Mouse (Mus musculus) kidney, postnatal 0 days (tissue): Measurements from ENCODE around the gene Myo3a. TPM values are rescaled to one million over a fixed set of nuclear protein-coding genes. Genes with fewer than 3 reads are reported as not detected.
A peak's percentile ranks its signal among the peaks of the same experiment; 100 is the strongest.

ENCODE experiments used
- ATAC-seq: fragments of 200-750 bp; cut with Nextera tagmentation; replicated peaks from 2 replicates; pipeline ENCODE4 v1.8.0; 2017; ENCODE audit warnings: low read depth, moderate number of reproducible peaks, moderate TSS enrichment, moderate library complexity; ENCODE audit not compliant: low FRiP score
- DNase-seq: peaks from one replicate; pipeline ENCODE4 v3.0.0-alpha.2; 2016; ENCODE audit warnings: low spot score
- H3K27ac ChIP-seq: fragments of 300-500 bp; sonication (generic); 2 replicates; pipeline ENCODE4 v1.5.1; 2014; ENCODE audit warnings: mild to moderate bottlenecking
- H3K27me3 ChIP-seq: fragments of 300-500 bp; sonication (generic); 2 replicates; pipeline ENCODE4 v1.6.1; 2014; ENCODE audit warnings: low read length, mixed read lengths; ENCODE audit not compliant: insufficient read depth
- H3K36me3 ChIP-seq: fragments of 300-500 bp; sonication (generic); 2 replicates; pipeline ENCODE4 v1.6.1; 2014; ENCODE audit warnings: low read length, mixed read lengths; ENCODE audit not compliant: insufficient read depth
- H3K4me1 ChIP-seq: fragments of 300-500 bp; sonication (generic); replicated peaks from 2 replicates; pipeline ENCODE4 v1.6.1; 2014; ENCODE audit warnings: antibody characterized with exemption, low read length, mixed read lengths; ENCODE audit not compliant: insufficient read depth
- H3K4me2 ChIP-seq: fragments of 300-500 bp; sonication (generic); 2 replicates; pipeline ENCODE4 v1.6.1; 2014; ENCODE audit warnings: mild to moderate bottlenecking, low read length, moderate library complexity, mixed read lengths
- H3K4me3 ChIP-seq: fragments of 300-500 bp; sonication (generic); replicated peaks from 2 replicates; pipeline ENCODE4 v1.5.1; 2014; ENCODE audit warnings: low read depth, low read length
- H3K9ac ChIP-seq: fragments of 300-500 bp; sonication (generic); 2 replicates; pipeline ENCODE4 v1.6.1; 2014; ENCODE audit warnings: low read depth, low read length
- H3K9me3 ChIP-seq: fragments of 300-500 bp; sonication (generic); replicated peaks from 2 replicates; pipeline ENCODE4 v1.6.1; 2016; ENCODE audit warnings: low read length, inconsistent platforms, mixed read lengths
- CTCF ChIP-seq: IDR thresholded peaks from 2 replicates; pipeline ENCODE4 v1.5.1; 2016; ENCODE audit warnings: antibody characterized with exemption, low read depth, mild to moderate bottlenecking, moderate library complexity
- WGBS: fragments of 180-500 bp; shearing (Covaris S2); extraction: QIAGEN DNeasy Blood & Tissue Kit; methylation state at CpG from one replicate; pipeline ENCODE4 v1.1.7; 2014; 5-methylcytosine and 5-hydroxymethylcytosine counted together
- polyA plus RNA-seq: library from polyadenylated mRNA; unstranded; fragments of >200 nt; fragmentation: Nextera tagmentation; extraction: Ambion mirVana; gene quantifications from 2 replicates; pipeline ENCODE4 v1.2.1, GENCODE M21; 2015

The Myo3a gene
- polyA plus RNA-seq: 0.08 and 0.12 TPM in 2 replicates

- Histone ChIP-seq H3K4me1 (no peaks in the 10 kb centered on the region), H3K4me3 (peak within 1 kb of the TSS; percentile 12), H3K36me3 (no peaks in the 10 kb centered on the region), H3K27me3 (no peaks in the 10 kb centered on the region), H3K4me2 (peak within 1 kb of the TSS; percentile 36), H3K27ac (no peak within 1 kb of the TSS), H3K9me3 (no peaks in the 10 kb centered on the region), H3K9ac (no peak within 1 kb of the TSS)
- no peak for TF ChIP-seq CTCF
- WGBS: 2% methylated on average over 21 of the region's 21 CpGs
- ATAC-seq (peak; percentile 88), DNase-seq (peak; percentile 24)
These were observed at the start of gene Myo3a for GRCm38 (mm10) chr2:22227308-22227707. Myo3a (plus strand) TSS chr2:22227503.

DNA sequence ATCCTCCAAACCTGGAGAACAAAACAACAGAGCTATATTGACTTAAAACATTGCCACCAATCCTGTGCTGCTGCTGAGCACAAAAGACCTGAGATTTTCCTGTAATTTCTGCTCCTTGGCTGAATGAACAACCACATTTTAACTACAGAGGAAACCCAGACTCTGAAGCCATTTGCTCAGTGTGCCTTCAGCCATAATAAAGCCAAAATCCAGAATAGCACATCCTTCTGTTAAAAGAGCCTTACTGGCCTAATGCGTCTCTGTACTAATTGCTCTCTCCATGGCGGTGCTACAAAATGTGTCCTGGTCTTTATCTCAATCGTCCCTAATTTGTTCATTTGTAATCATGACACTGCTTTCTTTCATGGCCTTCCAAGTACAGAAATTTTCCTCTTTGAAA lies 23.2 kb downstream of the Myo3a start:
- Histone ChIP-seq H3K4me3 (no peak overlapping the region), H3K9ac (no peak overlapping the region), H3K36me3 (no peaks in the 10 kb centered on the region), H3K9me3 (no peaks in the 10 kb centered on the region), H3K4me2 (no peak overlapping the region), H3K27ac (no peak overlapping the region), H3K4me1 (no peaks in the 10 kb centered on the region), H3K27me3 (no peaks in the 10 kb centered on the region)
- WGBS: 63% methylated on average over 3 of the region's 3 CpGs
- ATAC-seq (no peak), DNase-seq (no peak)
- no peak for TF ChIP-seq CTCF

- DNase-seq (no peak), ATAC-seq (no peak)
- H3K4me1 ChIP-seq: no peaks in the 10 kb centered on the region
- no peak for TF ChIP-seq CTCF
- H3K27ac ChIP-seq: no peak overlapping the region
- no peak overlapping the region for H3K4me3 ChIP-seq
- no peak overlapping the region for H3K4me2 ChIP-seq
- no peaks in the 10 kb centered on the region for H3K9me3 ChIP-seq
- no peak overlapping the region for H3K9ac ChIP-seq
- H3K36me3 ChIP-seq: no peaks in the 10 kb centered on the region
- 64% methylated on average over 2 of the region's 2 CpGs for WGBS
- H3K27me3 ChIP-seq: no peaks in the 10 kb centered on the region
These were observed 23.7 kb downstream of the Myo3a start for GRCm38 (mm10) chr2:22251045-22251444.

DNA sequence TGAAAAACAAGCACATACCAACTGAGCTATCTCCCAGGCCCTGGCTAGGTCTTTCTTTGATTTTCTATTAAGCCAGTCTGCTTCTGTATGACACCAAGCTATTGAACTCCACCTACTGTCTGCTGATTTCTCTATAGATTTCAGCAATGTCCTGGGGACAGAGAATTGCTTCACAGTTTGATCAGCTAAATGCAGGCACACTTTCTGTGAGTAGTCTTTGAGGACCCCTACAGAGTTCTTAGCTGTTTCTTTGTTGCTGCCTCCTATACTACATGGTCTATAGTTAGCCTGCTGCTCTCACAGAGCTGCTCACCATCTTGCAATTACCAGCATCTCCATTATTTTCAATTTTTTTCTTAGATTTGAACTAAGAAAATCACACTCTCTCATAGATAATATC lies 28.3 kb downstream of the Myo3a start:
- Histone ChIP-seq H3K4me3 (no peak overlapping the region), H3K27ac (no peak overlapping the region), H3K4me1 (no peaks in the 10 kb centered on the region), H3K36me3 (no peaks in the 10 kb centered on the region), H3K9ac (no peak overlapping the region), H3K4me2 (no peak overlapping the region), H3K27me3 (no peaks in the 10 kb centered on the region), H3K9me3 (no peaks in the 10 kb centered on the region)
- no peak for TF ChIP-seq CTCF
- ATAC-seq (no peak), DNase-seq (no peak)

DNA sequence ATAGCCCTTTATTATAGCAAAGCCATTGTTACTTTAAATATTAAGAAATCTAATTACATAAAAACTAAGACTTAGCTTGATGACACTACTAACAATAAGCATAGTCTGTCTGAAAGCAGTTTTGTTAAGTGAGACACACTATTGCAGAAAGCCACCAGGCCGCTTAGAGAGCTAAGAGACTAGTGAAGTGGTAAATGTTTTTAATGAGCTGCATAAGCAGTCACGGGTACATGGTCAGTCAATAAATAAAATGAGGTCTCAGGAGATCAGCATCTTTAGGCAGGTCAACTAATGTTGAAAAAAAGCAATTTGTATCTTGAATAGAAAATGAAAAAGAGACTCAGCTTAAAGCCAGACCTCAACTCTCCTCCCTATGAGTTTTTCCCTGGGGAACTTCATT lies 44.3 kb downstream of the Myo3a start:
- ATAC-seq: no peak
- WGBS: 54% methylated on average over 2 of the region's 2 CpGs
- no peak overlapping the region for H3K9ac ChIP-seq

DNA sequence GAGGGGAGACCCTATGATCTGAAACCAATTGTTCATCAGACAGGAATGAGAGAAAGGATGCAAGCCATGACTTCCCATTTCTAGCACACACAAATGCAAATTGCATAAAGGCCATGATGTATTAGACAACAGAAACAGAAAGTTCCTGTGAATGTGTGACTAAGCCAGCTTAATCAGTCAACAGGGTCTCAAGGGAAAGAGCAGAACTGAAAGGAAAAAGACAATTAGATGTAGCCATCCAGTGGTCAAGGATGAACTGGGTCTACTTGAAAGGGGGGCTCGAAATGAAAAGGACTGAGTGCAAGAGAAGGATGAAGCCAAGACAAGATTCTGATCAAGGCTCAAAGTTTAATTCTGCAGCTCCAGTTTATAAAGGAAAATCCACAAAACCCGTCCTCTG lies 58.1 kb downstream of the Myo3a start:
- ATAC-seq (no peak), DNase-seq (no peak)
- no peak overlapping the region for H3K4me2 ChIP-seq
- H3K9me3 ChIP-seq: no peaks in the 10 kb centered on the region
- H3K27me3 ChIP-seq: no peaks in the 10 kb centered on the region
- WGBS: 71% methylated on average over 2 of the region's 2 CpGs
- H3K36me3 ChIP-seq: no peaks in the 10 kb centered on the region
- H3K9ac ChIP-seq: no peak overlapping the region
- H3K4me1 ChIP-seq: no peaks in the 10 kb centered on the region
- H3K27ac ChIP-seq: no peak overlapping the region
- TF ChIP-seq CTCF: no peak
- no peak overlapping the region for H3K4me3 ChIP-seq

More for the DNA sequence above, 44.3 kb downstream of the Myo3a start:
- Histone ChIP-seq H3K36me3 (no peaks in the 10 kb centered on the region), H3K27ac (no peak overlapping the region), H3K27me3 (no peaks in the 10 kb centered on the region), H3K4me1 (no peaks in the 10 kb centered on the region), H3K9me3 (no peaks in the 10 kb centered on the region), H3K4me3 (no peak overlapping the region), H3K4me2 (no peak overlapping the region)
- DNase-seq: no peak
- no peak for TF ChIP-seq CTCF

- no peak overlapping the region for H3K27ac ChIP-seq
These were observed 58.5 kb downstream of the Myo3a start for GRCm38 (mm10) chr2:22285777-22286176.

More at GRCm38 (mm10) chr2:22285777-22286176, 58.5 kb downstream of the Myo3a start:
- Histone ChIP-seq H3K9ac (no peak overlapping the region), H3K9me3 (no peaks in the 10 kb centered on the region), H3K4me2 (no peak overlapping the region), H3K4me1 (no peaks in the 10 kb centered on the region), H3K36me3 (no peaks in the 10 kb centered on the region), H3K27me3 (no peaks in the 10 kb centered on the region), H3K4me3 (no peak overlapping the region)
- WGBS: 48% methylated on average over 1 of the region's 1 CpGs
- ATAC-seq: no peak
- DNase-seq: no peak
- TF ChIP-seq CTCF: no peak
